Mouse (Mus musculus): ENCODE results near the gene Ptgds.

Ptgds gene

GRCm38 (mm10) chr2:25450853-25451647 is 18.8 kb downstream of the Ptgds start:
- in situ Hi-C loops (cut with MboI, MseI) = no loop called here

- in situ Hi-C loops (cut with MboI, MseI) = no loop called here
Observed at GRCm38 (mm10) chr2:25442682-25443081, 27.2 kb downstream of the Ptgds start.

GRCm38 (mm10) chr2:25441067-25441466 is 28.8 kb downstream of the Ptgds start:
- in situ Hi-C loops (cut with MboI, MseI) = no loop called here

DNA sequence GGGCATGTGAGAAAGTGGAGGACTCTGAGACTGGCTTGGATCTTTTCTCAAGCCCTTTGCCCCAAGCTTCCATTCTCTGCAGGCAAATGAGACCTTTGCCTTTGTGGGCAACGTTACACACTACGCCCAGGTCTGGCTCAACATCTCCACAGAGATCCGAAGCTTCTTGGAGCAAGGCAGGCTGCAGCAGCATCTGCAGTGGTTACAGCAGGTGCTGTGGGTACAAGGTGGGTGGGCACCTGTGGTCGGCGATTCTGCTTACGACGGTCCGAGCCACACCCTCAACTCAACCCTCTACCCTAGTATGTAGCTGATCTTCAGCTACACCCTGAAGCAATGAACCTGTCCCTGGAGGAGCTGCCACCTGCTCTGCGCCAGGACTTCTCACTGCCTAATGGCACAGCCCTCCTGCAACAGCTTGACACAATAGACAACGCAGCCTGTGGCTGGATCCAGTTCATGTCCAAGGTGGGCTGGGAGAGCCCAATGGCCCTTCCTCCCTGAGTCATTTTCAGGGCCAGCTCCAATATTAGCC is 33.5 kb downstream of the Ptgds start:
- in situ Hi-C loops (cut with MboI, MseI) = no loop called here

DNA sequence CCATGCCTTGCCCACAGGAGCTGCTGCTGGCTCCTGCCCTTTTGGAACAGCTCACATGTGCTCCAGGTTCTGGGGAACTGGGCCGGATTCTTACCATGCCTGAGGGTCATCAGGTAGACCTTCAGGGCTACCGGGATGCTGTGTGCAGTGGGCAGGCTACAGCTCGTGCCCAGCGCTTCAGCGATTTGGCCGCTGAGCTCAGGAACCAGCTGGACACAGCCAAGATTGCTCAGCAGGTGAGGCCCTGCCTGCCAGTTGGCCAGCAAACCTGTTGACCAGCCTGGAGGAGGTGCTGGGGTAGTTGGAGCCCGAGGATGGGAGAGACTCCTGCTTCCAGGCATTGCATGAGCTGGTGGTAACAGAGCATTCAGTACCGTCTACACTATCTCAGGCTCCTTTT is 35.6 kb downstream of the Ptgds start:
- in situ Hi-C loops (cut with MboI, MseI) = no loop called here

GRCm38 (mm10) chr2:25433101-25433500 is 36.7 kb downstream of the Ptgds start:
- in situ Hi-C loops (cut with MboI, MseI) = no loop called here

GRCm38 (mm10) chr2:25432326-25433098 is 37.3 kb downstream of the Ptgds start:
- in situ Hi-C loops (cut with MboI, MseI) = no loop called here

GRCm38 (mm10) chr2:25431308-25431855 is 38.5 kb downstream of the Ptgds start:
- in situ Hi-C loops (cut with MboI, MseI) = no loop called here

DNA sequence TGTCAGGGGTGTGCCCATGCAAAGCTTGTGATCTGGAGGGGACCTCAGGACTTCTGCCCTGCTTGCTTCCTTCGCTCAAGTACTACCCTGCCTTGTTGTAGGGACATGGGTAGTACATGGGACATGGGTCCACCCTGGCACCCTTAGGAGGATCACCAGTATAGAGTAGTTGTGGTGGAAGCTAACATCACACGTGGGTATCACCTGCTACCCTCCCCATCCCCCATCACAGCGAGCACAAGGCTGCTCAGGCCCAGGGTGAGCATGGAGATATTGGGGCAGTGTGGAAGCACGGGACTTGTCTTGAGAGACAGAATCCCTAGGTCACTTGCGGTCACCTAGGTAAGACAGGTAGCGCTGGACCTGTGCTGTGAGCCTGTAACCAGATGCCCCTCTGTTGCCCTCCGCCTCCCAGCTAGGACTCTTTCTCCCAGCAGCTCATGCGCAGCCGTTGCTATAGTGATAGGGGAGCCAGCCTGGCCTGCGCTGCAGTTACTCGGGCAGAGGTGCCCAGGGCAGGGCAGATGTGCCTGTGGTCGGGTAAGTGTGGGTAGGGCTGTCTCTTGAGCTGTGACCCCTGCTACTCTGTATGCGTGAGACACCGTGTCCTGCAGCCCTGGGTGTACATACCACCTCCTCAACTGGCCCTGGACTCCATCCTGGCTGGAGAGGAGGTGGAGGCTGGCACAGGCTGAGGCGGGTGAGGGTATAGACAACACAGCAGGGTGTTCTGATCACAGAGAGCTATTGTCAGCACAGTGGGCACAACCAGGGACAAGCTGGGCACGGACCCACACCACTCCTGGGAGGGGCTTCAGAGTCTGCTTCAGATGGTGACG is 39.2 kb downstream of the Ptgds start:
- in situ Hi-C loops (cut with MboI, MseI) = no loop called here

DNA sequence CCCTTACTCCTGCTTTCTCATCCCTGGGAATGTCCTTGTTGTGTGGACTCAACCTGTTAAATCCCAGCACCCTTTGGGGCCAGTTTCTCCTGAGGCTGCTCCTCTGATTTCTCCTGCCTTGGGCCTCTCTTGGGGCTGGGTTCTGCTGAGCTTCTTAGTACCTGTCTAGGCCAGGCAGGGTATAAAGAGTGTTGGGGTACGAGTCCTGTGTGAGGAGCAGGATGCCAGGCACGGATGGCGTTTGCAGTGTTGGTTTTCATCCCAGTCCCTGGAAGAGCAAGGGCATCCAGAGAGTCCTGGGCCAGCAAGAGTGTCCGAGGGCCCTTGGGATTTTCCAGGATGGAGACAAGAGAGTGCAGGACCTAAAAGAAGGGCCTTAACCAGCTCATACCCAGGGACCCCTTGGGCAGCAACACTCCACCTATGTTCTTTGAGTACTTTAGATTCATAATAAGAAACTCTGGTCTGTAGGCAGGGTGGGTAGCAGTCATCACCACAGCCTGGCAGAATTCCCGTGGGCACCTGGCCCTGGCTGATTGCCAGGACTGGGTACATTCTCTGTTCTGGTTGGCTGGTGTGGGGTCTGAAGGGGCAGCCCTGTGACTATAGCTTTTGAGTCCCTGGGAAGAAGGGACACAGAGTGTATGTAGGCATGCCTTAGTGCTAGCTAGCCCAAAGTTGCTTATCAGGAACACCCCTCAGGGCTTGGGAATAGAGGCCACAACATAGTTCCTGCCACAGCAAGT is 40.2 kb downstream of the Ptgds start:
- in situ Hi-C loops (cut with MboI, MseI) = no loop called here

- in situ Hi-C loops (cut with MboI, MseI) = no loop called here
Observed at GRCm38 (mm10) chr2:25428442-25429236, 41.2 kb downstream of the Ptgds start, which contains the start of gene Abca2. Abca2 (plus strand) TSS chr2:25428703.

DNA sequence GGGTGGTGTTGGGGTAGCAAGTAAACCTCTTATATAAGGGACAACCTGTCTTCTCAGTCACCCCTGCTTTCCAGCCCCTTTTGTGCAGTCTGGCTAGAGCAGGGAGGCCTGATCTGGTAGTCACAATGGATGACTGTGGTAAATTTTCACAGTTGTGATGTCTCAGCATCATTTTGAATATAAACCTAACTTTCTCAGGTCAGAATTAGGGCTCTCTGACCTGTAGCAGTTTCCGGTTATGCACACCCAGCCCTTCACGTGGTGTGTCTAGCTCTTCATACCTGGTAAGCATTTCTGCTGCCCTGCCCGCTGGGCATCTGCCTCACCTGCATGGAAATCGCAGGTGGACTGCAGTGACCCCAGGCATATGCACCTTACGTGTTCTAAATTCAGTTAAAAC is 42.6 kb downstream of the Ptgds start:
- in situ Hi-C loops (cut with MboI, MseI) = no loop called here

DNA sequence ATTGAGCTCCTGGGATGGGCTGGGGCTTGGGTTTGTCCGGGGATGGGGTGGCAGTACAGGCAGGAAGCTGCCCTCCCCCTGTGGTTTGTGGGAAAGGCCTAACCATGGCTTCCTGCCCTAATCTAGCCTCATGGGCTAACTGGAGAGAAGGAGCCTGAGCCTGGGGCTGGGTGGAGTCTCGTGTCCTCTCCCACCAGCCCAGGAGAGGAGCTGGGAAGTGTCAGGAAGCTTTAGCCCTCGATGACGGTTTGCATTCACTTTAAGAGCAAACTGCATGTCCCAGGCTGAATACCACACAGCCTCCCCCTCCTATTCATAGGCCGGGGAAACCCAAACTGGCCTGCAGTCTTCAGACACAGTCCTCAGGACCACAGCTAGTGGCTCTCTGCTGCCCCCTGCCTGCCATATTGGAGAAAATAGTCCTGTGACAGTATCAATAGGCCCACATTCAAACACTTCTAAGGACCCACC is 43.1 kb downstream of the Ptgds start:
- in situ Hi-C loops (cut with MboI, MseI) = no loop called here

GRCm38 (mm10) chr2:25425481-25425880 is 44.4 kb downstream of the Ptgds start:
- in situ Hi-C loops (cut with MboI, MseI) = no loop called here

- in situ Hi-C loops (cut with MboI, MseI) = no loop called here
Observed at GRCm38 (mm10) chr2:25423626-25424025, 46.2 kb downstream of the Ptgds start.

- in situ Hi-C loops (cut with MboI, MseI) = no loop called here
Observed at GRCm38 (mm10) chr2:25422587-25423410, 47.0 kb downstream of the Ptgds start, which contains the start of gene Fut7. Fut7 (plus strand) TSS chr2:25423267.

- in situ Hi-C loops (cut with MboI, MseI) = no loop called here
Observed at GRCm38 (mm10) chr2:25421896-25422295, 48.0 kb downstream of the Ptgds start.

DNA sequence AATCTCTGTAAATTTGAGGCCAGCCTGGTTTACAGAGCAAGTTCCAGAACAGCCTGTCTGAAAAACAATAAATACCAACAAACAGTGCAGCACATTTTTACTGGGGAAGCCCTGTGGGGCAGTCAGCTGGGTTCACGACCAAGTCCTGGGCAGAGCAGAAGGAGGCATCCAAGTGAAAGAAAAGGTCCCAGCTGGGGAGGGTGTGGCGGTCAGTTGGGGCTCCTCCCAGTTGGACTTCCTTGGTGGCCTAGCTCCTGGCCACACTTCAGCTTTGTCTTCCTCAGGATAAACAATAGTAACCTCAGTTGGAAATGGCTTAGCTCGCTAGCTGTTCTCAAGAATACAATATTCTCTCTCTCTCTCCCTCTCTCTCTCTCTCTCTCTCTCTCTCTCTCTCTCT is 52.4 kb downstream of the Ptgds start:
- in situ Hi-C loops (cut with MboI, MseI) = no loop called here

Data from T-helper 2 cell (primary cell).